Mouse (Mus musculus) liver, embryonic 14 days (tissue): ENCODE results near the gene Olfr1188. TPM values are rescaled to one million over a fixed set of nuclear protein-coding genes. Genes with fewer than 3 reads are reported as not detected.

Experiments
- polyA plus RNA-seq: library from polyadenylated mRNA; depleted of rRNA; stranded (reverse); fragments of >200 nt; gene quantifications from 2 replicates; pipeline ENCODE4 v1.2.3, GENCODE M21; 2012; rRNA removed

Gene Olfr1188
- polyA plus RNA-seq, result not detected in 2 replicates

GRCm38 (mm10) chr2:88556635-88557034 lies at the start of gene Olfr1188:
Gene Olfr1188, plus strand, starts transcription at chr2:88556935.

GRCm38 (mm10) chr2:88518251-88518650 lies 38.5 kb upstream of the Olfr1188 start, which contains the start of gene Olfr1186:
Gene Olfr1186, plus strand, starts transcription at chr2:88518551.

GRCm38 (mm10) chr2:88586154-88586553 lies 29.4 kb downstream of the Olfr1188 start, which contains the start of gene Olfr1189:
Gene Olfr1189, plus strand, starts transcription at chr2:88586454.

Other genes starting within 250 kb of the Olfr1188 start
- gene Olfr1174-ps, start 241.8 kb upstream of the Olfr1188 start, polyA plus RNA-seq, result not detected in 2 replicates
- gene Olfr1175-ps, start 229.7 kb upstream of the Olfr1188 start, polyA plus RNA-seq, result not detected in 2 replicates
- not detected in 2 replicates for gene Olfr1176, start 220.2 kb upstream of the Olfr1188 start, polyA plus RNA-seq
- gene Olfr1177-ps, start 210.4 kb upstream of the Olfr1188 start, polyA plus RNA-seq, result not detected in 2 replicates
- gene Olfr1178, start 169.9 kb upstream of the Olfr1188 start, polyA plus RNA-seq, result not detected in 2 replicates
- gene Olfr1179, start 150.5 kb upstream of the Olfr1188 start, polyA plus RNA-seq, result not detected in 2 replicates
- not detected in 2 replicates for gene Olfr1180, start 137.8 kb upstream of the Olfr1188 start, polyA plus RNA-seq
- not detected in 2 replicates for gene Olfr1181, start 130.8 kb upstream of the Olfr1188 start, polyA plus RNA-seq
- gene Gm13757, start 107.8 kb upstream of the Olfr1188 start, polyA plus RNA-seq, result not detected in 2 replicates
- gene Olfr1183, start 102.1 kb upstream of the Olfr1188 start, polyA plus RNA-seq, result not detected in 2 replicates
- not detected in 2 replicates for gene Olfr1184, start 73.3 kb upstream of the Olfr1188 start, polyA plus RNA-seq
- gene Olfr1185-ps1, start 63.6 kb upstream of the Olfr1188 start, polyA plus RNA-seq, result not detected in 2 replicates
- not detected in 2 replicates for gene Olfr1186, start 38.4 kb upstream of the Olfr1188 start, polyA plus RNA-seq
- gene Olfr1189, start 29.5 kb downstream of the Olfr1188 start, polyA plus RNA-seq, result not detected in 2 replicates
- gene Olfr1191-ps1, start 83.6 kb downstream of the Olfr1188 start, polyA plus RNA-seq, result not detected in 2 replicates
- gene Olfr1192-ps1, start 91.6 kb downstream of the Olfr1188 start, polyA plus RNA-seq, result not detected in 2 replicates
- gene Olfr1193, start 118.7 kb downstream of the Olfr1188 start, polyA plus RNA-seq, result not detected in 2 replicates
- not detected in 2 replicates for gene Olfr1195, start 132.3 kb downstream of the Olfr1188 start, polyA plus RNA-seq
- not detected in 2 replicates for gene Olfr1196, start 147.7 kb downstream of the Olfr1188 start, polyA plus RNA-seq
- gene Olfr1197, start 175.4 kb downstream of the Olfr1188 start, polyA plus RNA-seq, result not detected in 2 replicates
- not detected in 2 replicates for gene Olfr1198, start 194.4 kb downstream of the Olfr1188 start, polyA plus RNA-seq
- gene Olfr1199, start 203.5 kb downstream of the Olfr1188 start, polyA plus RNA-seq, result not detected in 2 replicates
- not detected in 2 replicates for gene Olfr1200, start 213.6 kb downstream of the Olfr1188 start, polyA plus RNA-seq
- gene Olfr1201, start 236.1 kb downstream of the Olfr1188 start, polyA plus RNA-seq, result not detected in 2 replicates